Mouse (Mus musculus) limb, embryonic 14.5 days (tissue): Measurements from ENCODE around the gene Zbtb22. TPM values are rescaled to one million over a fixed set of nuclear protein-coding genes. Genes with fewer than 3 reads are reported as not detected.

Experiments
- ATAC-seq: fragments of 200-750 bp; cut with Nextera tagmentation; 2 replicates; pipeline ENCODE4 v1.8.0; 2017; ENCODE audit warnings: low read depth, moderate number of reproducible peaks, moderate TSS enrichment; ENCODE audit not compliant: low FRiP score
- DNase-seq: peaks from one replicate; pipeline ENCODE4 v3.0.0-alpha.2; 2015; ENCODE audit warnings: low spot score
- H3K27ac ChIP-seq: fragments of 300-500 bp; sonication (generic); replicated peaks from 2 replicates; pipeline ENCODE4 v1.5.1; 2014; ENCODE audit warnings: low read depth, mild to moderate bottlenecking, low read length, moderate library complexity, mixed read lengths
- H3K27me3 ChIP-seq: fragments of 300-500 bp; sonication (generic); 2 replicates; pipeline ENCODE4 v1.6.1; 2014; ENCODE audit warnings: low read length, mixed read lengths; ENCODE audit not compliant: control insufficient read depth, insufficient read depth
- H3K36me3 ChIP-seq: fragments of 300-500 bp; sonication (generic); 2 replicates; pipeline ENCODE4 v1.6.1; 2014; ENCODE audit warnings: mild to moderate bottlenecking, low read length, moderate library complexity, mixed read lengths; ENCODE audit not compliant: control insufficient read depth, insufficient read depth
- H3K4me1 ChIP-seq: fragments of 300-500 bp; sonication (generic); 2 replicates; pipeline ENCODE4 v1.6.1; 2014; ENCODE audit warnings: antibody characterized with exemption, low read length, mixed read lengths; ENCODE audit not compliant: control insufficient read depth, insufficient read depth
- H3K4me2 ChIP-seq: fragments of 300-500 bp; sonication (generic); replicated peaks from 2 replicates; pipeline ENCODE4 v1.6.1; 2014; ENCODE audit warnings: low read depth, mild to moderate bottlenecking, low read length, moderate library complexity; ENCODE audit not compliant: severe bottlenecking
- H3K4me3 ChIP-seq: fragments of 300-500 bp; sonication (generic); replicated peaks from 2 replicates; pipeline ENCODE4 v1.5.1; 2014; ENCODE audit warnings: low read length
- H3K9ac ChIP-seq: fragments of 300-500 bp; sonication (generic); 2 replicates; pipeline ENCODE4 v1.6.1; 2014; ENCODE audit warnings: mild to moderate bottlenecking, low read depth, low read length, moderate library complexity; ENCODE audit not compliant: severe bottlenecking
- H3K9me3 ChIP-seq: fragments of 300-500 bp; sonication (generic); 2 replicates; pipeline ENCODE4 v1.6.1; 2016; ENCODE audit warnings: low read length; ENCODE audit not compliant: control insufficient read depth
- POLR2A ChIP-seq: fragments of 200-500 bp; IDR thresholded peaks from 2 replicates; pipeline ENCODE4 v1.8.0; 2012; ENCODE audit warnings: inconsistent platforms, mild to moderate bottlenecking, moderate library complexity, borderline replicate concordance; ENCODE audit not compliant: insufficient read depth, insufficient read length; ENCODE audit errors: extremely low read depth
- WGBS: fragments of 180-500 bp; shearing (Covaris S2); extraction: QIAGEN DNeasy Blood & Tissue Kit; methylation state at CpG from one replicate; pipeline ENCODE4 v1.1.7; 2014; 5-methylcytosine and 5-hydroxymethylcytosine counted together
- polyA plus RNA-seq, 2 experiments: library from polyadenylated mRNA; depleted of rRNA in 1 of 2; stranded (reverse) in 1 of 2; unstranded in 1 of 2; fragments of >200 nt; fragmentation: Nextera tagmentation in 1 of 2; extraction: Ambion mirVana in 1 of 2; gene quantifications; 2 replicates each; pipeline versions ENCODE4 v1.2.1 to v1.2.3; 2012 to 2014

Gene Zbtb22
- polyA plus RNA-seq, 2 experiments, result 10.8 to 27.9 TPM

- H3K36me3 ChIP-seq, result peaks cover 52% of the 10 kb centered on the region
- no peak overlapping the region for H3K27ac ChIP-seq
- peaks cover 12% of the 10 kb centered on the region for H3K4me1 ChIP-seq
- DNase-seq (no peak), ATAC-seq (no peak)
- H3K4me2 ChIP-seq, result no peak overlapping the region
- H3K9ac ChIP-seq, result no peak overlapping the region
- 97% methylated on average over 13 of the region's 13 CpGs for WGBS
- no peaks in the 10 kb centered on the region for H3K9me3 ChIP-seq
- no peak overlapping the region for H3K4me3 ChIP-seq
- TF ChIP-seq POLR2A, result no peak
- H3K27me3 ChIP-seq, result no peaks in the 10 kb centered on the region
These were observed 43.4 kb downstream of the Zbtb22 start for GRCm38 (mm10) chr17:33959135-33959534.

- Histone ChIP-seq H3K9ac (no peak overlapping the region), H3K4me3 (no peak overlapping the region), H3K27me3 (no peaks in the 10 kb centered on the region), H3K27ac (no peak overlapping the region), H3K9me3 (no peaks in the 10 kb centered on the region), H3K36me3 (peaks cover 47% of the 10 kb centered on the region), H3K4me2 (no peak overlapping the region), H3K4me1 (peaks cover 6% of the 10 kb centered on the region)
- ATAC-seq, result no peak
- no peak for TF ChIP-seq POLR2A
- 89% methylated on average over 15 of the region's 15 CpGs for WGBS
- DNase-seq, result no peak
These were observed 44.2 kb downstream of the Zbtb22 start for GRCm38 (mm10) chr17:33959948-33960347.

GRCm38 (mm10) chr17:33962876-33963275 lies 47.2 kb downstream of the Zbtb22 start:
- no peak overlapping the region for H3K4me2 ChIP-seq
- no peak for TF ChIP-seq POLR2A
- H3K9me3 ChIP-seq, result no peaks in the 10 kb centered on the region
- no peak overlapping the region for H3K27ac ChIP-seq
- H3K9ac ChIP-seq, result no peak overlapping the region
- no peaks in the 10 kb centered on the region for H3K4me1 ChIP-seq
- DNase-seq (no peak), ATAC-seq (no peak)
- WGBS, result 95% methylated on average over 7 of the region's 7 CpGs
- H3K4me3 ChIP-seq, result no peak overlapping the region
- peaks cover 59% of the 10 kb centered on the region for H3K36me3 ChIP-seq
- H3K27me3 ChIP-seq, result no peaks in the 10 kb centered on the region

- no peak overlapping the region for H3K4me3 ChIP-seq
- peaks cover 35% of the 10 kb centered on the region for H3K36me3 ChIP-seq
- no peak for ATAC-seq
- H3K27me3 ChIP-seq, result no peaks in the 10 kb centered on the region
- 91% methylated on average over 16 of the region's 17 CpGs for WGBS
- H3K27ac ChIP-seq, result no peak overlapping the region
- DNase-seq, result no peak
- H3K4me2 ChIP-seq, result no peak overlapping the region
- H3K9me3 ChIP-seq, result no peaks in the 10 kb centered on the region
- H3K4me1 ChIP-seq, result no peaks in the 10 kb centered on the region
- TF ChIP-seq POLR2A, result no peak
- H3K9ac ChIP-seq, result no peak overlapping the region
These were observed 49.6 kb downstream of the Zbtb22 start for GRCm38 (mm10) chr17:33965082-33965845.

GRCm38 (mm10) chr17:33965846-33966550 lies 50.3 kb downstream of the Zbtb22 start:
- no peak overlapping the region for H3K4me2 ChIP-seq
- 88% methylated on average over 16 of the region's 16 CpGs for WGBS
- H3K9me3 ChIP-seq, result no peaks in the 10 kb centered on the region
- no peak overlapping the region for H3K27ac ChIP-seq
- peaks cover 34% of the 10 kb centered on the region for H3K36me3 ChIP-seq
- ATAC-seq, result no peak
- no peaks in the 10 kb centered on the region for H3K4me1 ChIP-seq
- TF ChIP-seq POLR2A, result no peak
- DNase-seq, result no peak
- no peaks in the 10 kb centered on the region for H3K27me3 ChIP-seq
- H3K4me3 ChIP-seq, result no peak overlapping the region
- H3K9ac ChIP-seq, result no peak overlapping the region
